Mouse (Mus musculus) forebrain, embryonic 15.5 days (tissue): Measurements from ENCODE around the gene Gm11084. TPM values are rescaled to one million over a fixed set of nuclear protein-coding genes. Genes with fewer than 3 reads are reported as not detected.

ENCODE experiments used
- ATAC-seq: fragments of 200-750 bp; cut with Nextera tagmentation; replicated peaks from 2 replicates; pipeline ENCODE4 v1.8.0; 2017; ENCODE audit warnings: mild to moderate bottlenecking, moderate TSS enrichment, moderate library complexity
- H3K27ac ChIP-seq: fragments of 300-500 bp; sonication (generic); replicated peaks from 2 replicates; pipeline ENCODE4 v1.5.1; 2015; ENCODE audit warnings: mild to moderate bottlenecking, inconsistent platforms
- H3K27me3 ChIP-seq: fragments of 300-500 bp; sonication (generic); 2 replicates; pipeline ENCODE4 v1.6.1; 2015; ENCODE audit warnings: inconsistent platforms
- H3K36me3 ChIP-seq: fragments of 300-500 bp; sonication (generic); 2 replicates; pipeline ENCODE4 v1.6.1; 2015; ENCODE audit warnings: mild to moderate bottlenecking, inconsistent platforms
- H3K4me1 ChIP-seq: fragments of 300-500 bp; sonication (generic); 2 replicates; pipeline ENCODE4 v1.6.1; 2015; ENCODE audit warnings: inconsistent platforms
- H3K4me2 ChIP-seq: fragments of 300-500 bp; sonication (generic); replicated peaks from 2 replicates; pipeline ENCODE4 v1.6.1; 2015; ENCODE audit warnings: mild to moderate bottlenecking, inconsistent platforms
- H3K4me3 ChIP-seq: fragments of 300-500 bp; sonication (generic); 2 replicates; pipeline ENCODE4 v1.5.1; 2015; ENCODE audit warnings: mild to moderate bottlenecking, inconsistent platforms
- H3K9ac ChIP-seq: fragments of 300-500 bp; sonication (generic); replicated peaks from 2 replicates; pipeline ENCODE4 v1.6.1; 2015; ENCODE audit warnings: mild to moderate bottlenecking, inconsistent platforms
- H3K9me3 ChIP-seq: fragments of 300-500 bp; sonication (generic); 2 replicates; pipeline ENCODE4 v1.6.1; 2016; ENCODE audit warnings: inconsistent platforms
- WGBS: fragments of 180-500 bp; shearing (Covaris S2); methylation state at CpG from one replicate; pipeline ENCODE4 v1.1.7; 2015; ENCODE audit warnings: mixed read lengths; 5-methylcytosine and 5-hydroxymethylcytosine counted together
- polyA plus RNA-seq: library from polyadenylated mRNA; unstranded; fragments of >200 nt; fragmentation: Nextera tagmentation; extraction: Ambion mirVana; gene quantifications from 2 replicates; pipeline ENCODE4 v1.2.1, GENCODE M21; 2015

Gm11084 gene
- polyA plus RNA-seq, 1 experiment from 2014 or later = not detected

GRCm38 (mm10) chr2:73005611-73006515 is 19.3 kb upstream of the Gm11084 start:
- ATAC-seq = no peak
- no peak overlapping the region for H3K9ac ChIP-seq

GRCm38 (mm10) chr2:73003751-73004717 is 17.5 kb upstream of the Gm11084 start:
- peak; percentile 88 for ATAC-seq
- WGBS = 27% methylated on average over 24 of the region's 24 CpGs
- Histone ChIP-seq H3K9me3 (no peaks in the 10 kb centered on the region), H3K9ac (no peak overlapping the region), H3K4me3 (peak overlapping the region; percentile 8; the same call in 1 of the 2 replicates), H3K36me3 (no peaks in the 10 kb centered on the region), H3K4me2 (peak overlapping the region; percentile 24), H3K4me1 (peaks cover 19% of the 10 kb centered on the region), H3K27ac (peak overlapping the region; percentile 72), H3K27me3 (no peaks in the 10 kb centered on the region)

More at GRCm38 (mm10) chr2:73005611-73006515, 19.3 kb upstream of the Gm11084 start:
- Histone ChIP-seq H3K4me3 (no peak overlapping the region), H3K27ac (no peak overlapping the region), H3K4me2 (no peak overlapping the region), H3K9me3 (no peaks in the 10 kb centered on the region), H3K36me3 (no peaks in the 10 kb centered on the region), H3K27me3 (no peaks in the 10 kb centered on the region), H3K4me1 (peaks cover 19% of the 10 kb centered on the region)
- 40% methylated on average over 3 of the region's 3 CpGs for WGBS

GRCm38 (mm10) chr2:73003049-73003448 is 16.5 kb upstream of the Gm11084 start:
- Histone ChIP-seq H3K27me3 (no peaks in the 10 kb centered on the region), H3K4me1 (peaks cover 19% of the 10 kb centered on the region), H3K4me3 (no peak overlapping the region), H3K4me2 (no peak overlapping the region), H3K9me3 (no peaks in the 10 kb centered on the region), H3K36me3 (no peaks in the 10 kb centered on the region), H3K9ac (no peak overlapping the region), H3K27ac (peak overlapping the region; percentile 72)
- no peak for ATAC-seq
- WGBS = 67% methylated on average over 11 of the region's 12 CpGs

GRCm38 (mm10) chr2:73002451-73002850 is 15.9 kb upstream of the Gm11084 start:
- H3K9ac ChIP-seq = no peak overlapping the region
- peaks cover 19% of the 10 kb centered on the region for H3K4me1 ChIP-seq
- no peak overlapping the region for H3K27ac ChIP-seq
- no peaks in the 10 kb centered on the region for H3K9me3 ChIP-seq
- H3K4me3 ChIP-seq = no peak overlapping the region
- no peaks in the 10 kb centered on the region for H3K36me3 ChIP-seq
- H3K27me3 ChIP-seq = no peaks in the 10 kb centered on the region
- H3K4me2 ChIP-seq = no peak overlapping the region
- WGBS = 90% methylated on average over 6 of the region's 6 CpGs
- ATAC-seq = no peak

- no peaks in the 10 kb centered on the region for H3K27me3 ChIP-seq
- 93% methylated on average over 5 of the region's 5 CpGs for WGBS
- H3K4me1 ChIP-seq = peaks cover 21% of the 10 kb centered on the region
- H3K9ac ChIP-seq = no peak overlapping the region
- no peaks in the 10 kb centered on the region for H3K36me3 ChIP-seq
- no peak overlapping the region for H3K27ac ChIP-seq
- H3K4me3 ChIP-seq = no peak overlapping the region
- no peak overlapping the region for H3K4me2 ChIP-seq
- ATAC-seq = no peak
- no peaks in the 10 kb centered on the region for H3K9me3 ChIP-seq
Observed at GRCm38 (mm10) chr2:73001994-73002393, 15.5 kb upstream of the Gm11084 start.

GRCm38 (mm10) chr2:73000194-73000593 is 13.7 kb upstream of the Gm11084 start:
- no peak overlapping the region for H3K4me3 ChIP-seq
- WGBS = 93% methylated on average over 8 of the region's 8 CpGs
- no peak for ATAC-seq
- H3K9me3 ChIP-seq = no peaks in the 10 kb centered on the region
- no peak overlapping the region for H3K4me2 ChIP-seq
- H3K27ac ChIP-seq = no peak overlapping the region
- peaks cover 35% of the 10 kb centered on the region for H3K4me1 ChIP-seq
- H3K36me3 ChIP-seq = no peaks in the 10 kb centered on the region
- H3K9ac ChIP-seq = no peak overlapping the region
- H3K27me3 ChIP-seq = no peaks in the 10 kb centered on the region

- no peaks in the 10 kb centered on the region for H3K9me3 ChIP-seq
- ATAC-seq = no peak
- no peaks in the 10 kb centered on the region for H3K36me3 ChIP-seq
- H3K27ac ChIP-seq = no peak overlapping the region
- no peaks in the 10 kb centered on the region for H3K27me3 ChIP-seq
- no peak overlapping the region for H3K9ac ChIP-seq
- H3K4me3 ChIP-seq = no peak overlapping the region
- H3K4me1 ChIP-seq = peaks cover 21% of the 10 kb centered on the region
- H3K4me2 ChIP-seq = no peak overlapping the region
- WGBS = 97% methylated on average over 4 of the region's 4 CpGs
Observed at GRCm38 (mm10) chr2:72997586-72997985, 11.1 kb upstream of the Gm11084 start.

- no peaks in the 10 kb centered on the region for H3K9me3 ChIP-seq
- peaks cover 21% of the 10 kb centered on the region for H3K4me1 ChIP-seq
- H3K27me3 ChIP-seq = no peaks in the 10 kb centered on the region
- 60% methylated on average over 9 of the region's 9 CpGs for whole genome bisulfite sequencing
- H3K36me3 ChIP-seq = no peaks in the 10 kb centered on the region
- H3K27ac ChIP-seq = peak overlapping the region; percentile 85
- H3K4me3 ChIP-seq = no peak overlapping the region
- no peak overlapping the region for H3K9ac ChIP-seq
- H3K4me2 ChIP-seq = no peak overlapping the region
- no peak for ATAC-seq
Observed at GRCm38 (mm10) chr2:72996808-72997378, 10.4 kb upstream of the Gm11084 start.

- peak; percentile 92 for ATAC-seq
- Histone ChIP-seq H3K27me3 (no peaks in the 10 kb centered on the region), H3K4me1 (peaks cover 21% of the 10 kb centered on the region), H3K27ac (peak overlapping the region; percentile 85), H3K36me3 (no peaks in the 10 kb centered on the region), H3K9ac (no peak overlapping the region), H3K4me3 (no peak overlapping the region), H3K9me3 (no peaks in the 10 kb centered on the region), H3K4me2 (peak overlapping the region; percentile 5; the same call in 1 of the 2 replicates)
- WGBS = 17% methylated on average over 9 of the region's 9 CpGs
Observed at GRCm38 (mm10) chr2:72995346-72996097, 9.0 kb upstream of the Gm11084 start.

- no peaks in the 10 kb centered on the region for H3K36me3 ChIP-seq
- no peak overlapping the region for H3K4me3 ChIP-seq
- no peaks in the 10 kb centered on the region for H3K9me3 ChIP-seq
- H3K4me1 ChIP-seq = peaks cover 21% of the 10 kb centered on the region
- no peaks in the 10 kb centered on the region for H3K27me3 ChIP-seq
- WGBS = 54% methylated on average over 2 of the region's 2 CpGs
- H3K4me2 ChIP-seq = no peak overlapping the region
- H3K9ac ChIP-seq = no peak overlapping the region
- no peak for ATAC-seq
- H3K27ac ChIP-seq = no peak overlapping the region
Observed at GRCm38 (mm10) chr2:72994165-72994564, 7.6 kb upstream of the Gm11084 start.

- 97% methylated on average over 17 of the region's 17 CpGs for WGBS
- no peak overlapping the region for H3K4me2 ChIP-seq
- H3K4me3 ChIP-seq = no peak overlapping the region
- no peak for ATAC-seq
- no peak overlapping the region for H3K27ac ChIP-seq
- H3K27me3 ChIP-seq = no peaks in the 10 kb centered on the region
- H3K9ac ChIP-seq = no peak overlapping the region
- no peaks in the 10 kb centered on the region for H3K9me3 ChIP-seq
- H3K4me1 ChIP-seq = peaks cover 21% of the 10 kb centered on the region
- no peaks in the 10 kb centered on the region for H3K36me3 ChIP-seq
Observed at GRCm38 (mm10) chr2:72992497-72992896, 6.0 kb upstream of the Gm11084 start.
